Mouse (Mus musculus): ENCODE data around the gene Aldh4a1. TPM values are rescaled to one million over a fixed set of nuclear protein-coding genes. Genes with fewer than 3 reads are reported as not detected.

The Aldh4a1 gene
- total and polyA plus RNA-seq, 3 experiments, result 79.7 to 120 (median 96.7) TPM

DNA sequence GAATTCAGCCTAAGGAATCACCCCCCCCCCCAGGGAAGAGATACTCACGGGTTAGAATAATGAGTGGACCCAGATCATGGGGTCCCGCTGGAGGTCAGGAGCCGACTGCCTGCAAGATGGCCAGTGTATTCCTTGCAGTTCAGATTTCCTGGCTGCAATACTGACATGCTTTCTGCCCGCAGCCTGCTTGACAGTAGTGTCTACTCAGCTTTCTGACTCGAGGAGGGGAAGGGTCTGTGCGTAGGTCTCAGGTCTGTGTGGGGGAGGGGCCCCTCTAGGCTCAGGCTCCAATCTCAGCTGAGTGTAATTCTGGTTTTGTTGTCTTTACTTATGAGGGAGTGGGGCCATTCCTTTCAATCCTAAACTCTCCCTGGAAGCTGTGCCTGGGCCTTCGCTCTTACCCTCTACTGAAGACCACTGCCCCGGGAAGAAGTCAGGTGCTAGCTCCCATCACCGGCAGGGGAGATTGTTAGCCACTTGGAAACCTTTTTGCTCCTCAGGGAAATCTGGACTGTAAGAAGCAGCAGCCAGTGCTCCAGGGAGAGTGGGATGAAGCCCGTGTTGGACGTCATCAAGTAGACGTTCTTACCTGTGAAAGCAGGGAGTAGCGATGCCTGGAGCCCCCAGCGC is 46.3 kb upstream of the Aldh4a1 start:
- 37% methylated on average over 14 of the region's 14 CpGs for WGBS
- DNase-seq, result peak in 1 of 2 experiments; percentile 21
- H3K36me3 ChIP-seq (ENCODE audit: control insufficient read depth, insufficient read depth, low read length), result no peaks in the 10 kb centered on the region

DNA sequence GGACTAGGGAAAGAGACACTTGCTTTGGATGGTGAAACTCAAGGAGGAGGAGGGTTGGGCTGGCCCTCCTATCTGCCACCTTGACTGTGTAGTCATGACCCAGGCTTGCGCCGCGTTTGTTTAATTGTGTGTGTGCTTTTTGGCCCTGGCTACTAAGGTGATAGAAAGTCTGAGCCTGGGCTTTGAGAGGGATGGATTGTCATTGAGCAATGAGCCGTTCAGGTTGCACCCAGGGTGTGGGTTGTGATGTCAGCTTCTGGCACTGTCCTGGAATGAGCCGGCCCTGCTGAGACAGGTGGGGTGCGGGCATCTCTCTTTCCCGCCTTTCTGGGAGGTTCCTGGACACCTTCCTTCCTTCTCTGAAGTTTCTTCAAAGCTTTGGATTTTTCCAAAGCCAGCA is 45.7 kb upstream of the Aldh4a1 start:
- DNase-seq, result no peak
- no peaks in the 10 kb centered on the region for H3K36me3 ChIP-seq (ENCODE audit: control insufficient read depth, insufficient read depth, low read length)
- no peak overlapping the region for H3K27ac ChIP-seq
- TF ChIP-seq POLR2A (IDR thresholded peaks at IDR 0.05; ENCODE audit: insufficient read depth, low read depth, low read length) (no peak), EP300 (IDR thresholded peaks at IDR 0.05; ENCODE audit: insufficient read depth, low read depth, low read length) (no peak), CTCF (IDR thresholded peaks at IDR 0.05) (no peak)
- no peak overlapping the region for H3K9ac ChIP-seq (ENCODE audit: low read depth, low read length)
- no peaks in the 10 kb centered on the region for H3K27me3 ChIP-seq (ENCODE audit: control insufficient read depth, insufficient read depth, low read length)
- peaks cover 32% of the 10 kb centered on the region for H3K4me1 ChIP-seq (ENCODE audit: control insufficient read depth, insufficient read depth, low read length)
- 47% methylated on average over 7 of the region's 7 CpGs for WGBS
- intact Hi-C loops (cut with DNase I), result no loop called here
- H3K79me2 ChIP-seq (replicated peaks; ENCODE audit: control insufficient read depth, insufficient read depth, low read length), result peaks cover 9% of the 10 kb centered on the region
- H3K4me3 ChIP-seq, result peak overlapping the region; percentile 92

More for the DNA sequence above, 46.3 kb upstream of the Aldh4a1 start:
- H3K9ac ChIP-seq (ENCODE audit: low read depth, low read length), result peak overlapping the region; percentile 43
- H3K27ac ChIP-seq, result no peak overlapping the region; the same call in 1 of the 2 replicates
- intact Hi-C loops (cut with DNase I), result no loop called here
- H3K4me1 ChIP-seq (ENCODE audit: control insufficient read depth, insufficient read depth, low read length), result peaks cover 26% of the 10 kb centered on the region
- H3K27me3 ChIP-seq (ENCODE audit: control insufficient read depth, insufficient read depth, low read length), result no peaks in the 10 kb centered on the region
- H3K4me3 ChIP-seq, result peak overlapping the region; percentile 92
- peaks cover 9% of the 10 kb centered on the region for H3K79me2 ChIP-seq (replicated peaks; ENCODE audit: control insufficient read depth, insufficient read depth, low read length)
- no peak for TF ChIP-seq POLR2A (IDR thresholded peaks at IDR 0.05; ENCODE audit: insufficient read depth, low read depth, low read length)
- no peak for TF ChIP-seq EP300 (IDR thresholded peaks at IDR 0.05; ENCODE audit: insufficient read depth, low read depth, low read length)
- TF ChIP-seq CTCF (IDR thresholded peaks at IDR 0.05), result no peak

GRCm38 (mm10) chr4:139578389-139578788 is 44.3 kb upstream of the Aldh4a1 start:
- Histone ChIP-seq H3K4me3 (no peak overlapping the region), H3K27ac (no peak overlapping the region; the same call in 1 of the 2 replicates)

DNA sequence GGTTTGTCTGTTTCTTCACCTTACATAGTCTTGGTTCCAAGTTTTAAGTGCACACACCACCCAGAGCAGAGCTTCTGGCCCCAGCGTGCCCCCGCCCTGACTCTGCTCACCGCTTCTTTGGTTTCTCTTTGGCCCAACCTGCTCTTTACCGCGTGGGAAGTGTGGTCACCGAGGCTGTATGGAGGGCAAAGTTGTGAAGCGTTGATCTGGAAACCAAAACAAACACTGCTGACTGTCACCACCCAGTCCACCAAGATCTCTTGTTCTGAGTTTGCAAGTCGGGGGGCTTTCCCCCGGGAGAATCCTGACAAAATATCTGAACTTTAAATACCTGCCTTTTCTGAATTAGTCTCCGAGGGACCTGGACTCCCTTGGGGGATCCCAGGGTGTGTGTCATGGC is 43.7 kb upstream of the Aldh4a1 start:
- 19% methylated on average over 10 of the region's 10 CpGs for WGBS

More at GRCm38 (mm10) chr4:139578389-139578788, 44.3 kb upstream of the Aldh4a1 start:
- no peak for DNase-seq
- no peaks in the 10 kb centered on the region for H3K27me3 ChIP-seq (ENCODE audit: control insufficient read depth, insufficient read depth, low read length)
- H3K36me3 ChIP-seq (ENCODE audit: control insufficient read depth, insufficient read depth, low read length), result no peaks in the 10 kb centered on the region
- TF ChIP-seq POLR2A (IDR thresholded peaks at IDR 0.05; ENCODE audit: insufficient read depth, low read depth, low read length) (no peak), CTCF (IDR thresholded peaks at IDR 0.05) (no peak)
- WGBS, result 67% methylated on average over 8 of the region's 8 CpGs
- intact Hi-C loops (cut with DNase I), result no loop called here
- peaks cover 9% of the 10 kb centered on the region for H3K79me2 ChIP-seq (replicated peaks; ENCODE audit: control insufficient read depth, insufficient read depth, low read length)
- peaks cover 33% of the 10 kb centered on the region for H3K4me1 ChIP-seq (ENCODE audit: control insufficient read depth, insufficient read depth, low read length)
- H3K9ac ChIP-seq (ENCODE audit: low read depth, low read length), result no peak overlapping the region

DNA sequence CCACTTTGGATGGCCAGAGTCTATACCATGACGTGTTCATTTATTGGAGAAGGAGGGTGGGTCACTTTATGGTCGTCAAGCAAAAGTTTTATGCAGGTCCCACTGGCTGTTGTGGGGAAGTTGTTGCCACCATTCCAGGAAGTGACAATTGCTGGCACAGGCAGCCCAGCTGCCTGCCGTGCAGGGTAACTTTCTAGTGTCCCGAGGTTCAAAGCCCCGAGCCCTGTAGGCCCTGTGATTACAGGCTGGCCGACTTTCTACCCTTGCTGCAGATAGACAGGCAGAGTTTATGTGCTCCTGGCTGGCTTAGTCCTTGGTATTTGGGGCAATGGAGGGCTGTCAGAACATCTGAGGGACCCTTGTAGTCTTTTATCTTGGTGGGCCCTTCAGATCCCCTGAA is 43.2 kb upstream of the Aldh4a1 start:
- Histone ChIP-seq H3K9ac (ENCODE audit: low read depth, low read length) (no peak overlapping the region; the same call in 1 of the 2 replicates), H3K27me3 (ENCODE audit: control insufficient read depth, insufficient read depth, low read length) (no peaks in the 10 kb centered on the region), H3K4me1 (ENCODE audit: control insufficient read depth, insufficient read depth, low read length) (peaks cover 31% of the 10 kb centered on the region), H3K4me3 (no peak overlapping the region), H3K79me2 (replicated peaks; ENCODE audit: control insufficient read depth, insufficient read depth, low read length) (peaks cover 9% of the 10 kb centered on the region), H3K27ac (peak overlapping the region; percentile 85), H3K36me3 (ENCODE audit: control insufficient read depth, insufficient read depth, low read length) (no peaks in the 10 kb centered on the region)
- WGBS, result 35% methylated on average over 6 of the region's 6 CpGs
- no peak for TF ChIP-seq CTCF (IDR thresholded peaks at IDR 0.05)
- intact Hi-C loops (cut with DNase I), result no loop called here
- DNase-seq, result no peak

More for the DNA sequence above, 43.7 kb upstream of the Aldh4a1 start:
- peaks cover 31% of the 10 kb centered on the region for H3K4me1 ChIP-seq (ENCODE audit: control insufficient read depth, insufficient read depth, low read length)
- intact Hi-C loops (cut with DNase I), result no loop called here
- peak in 1 of 2 experiments; percentile 44 for DNase-seq
- peak overlapping the region; percentile 85 for H3K27ac ChIP-seq
- no peaks in the 10 kb centered on the region for H3K27me3 ChIP-seq (ENCODE audit: control insufficient read depth, insufficient read depth, low read length)
- no peaks in the 10 kb centered on the region for H3K36me3 ChIP-seq (ENCODE audit: control insufficient read depth, insufficient read depth, low read length)
- no peak for TF ChIP-seq EP300 (IDR thresholded peaks at IDR 0.05; ENCODE audit: insufficient read depth, low read depth, low read length)
- TF ChIP-seq CTCF (IDR thresholded peaks at IDR 0.05), result no peak
- TF ChIP-seq POLR2A (IDR thresholded peaks at IDR 0.05; ENCODE audit: insufficient read depth, low read depth, low read length), result no peak
- peaks cover 9% of the 10 kb centered on the region for H3K79me2 ChIP-seq (replicated peaks; ENCODE audit: control insufficient read depth, insufficient read depth, low read length)
- peak overlapping the region; percentile 8; the same call in 1 of the 2 replicates for H3K4me3 ChIP-seq
- peak overlapping the region; percentile 12; the same call in 1 of the 2 replicates for H3K9ac ChIP-seq (ENCODE audit: low read depth, low read length)

DNA sequence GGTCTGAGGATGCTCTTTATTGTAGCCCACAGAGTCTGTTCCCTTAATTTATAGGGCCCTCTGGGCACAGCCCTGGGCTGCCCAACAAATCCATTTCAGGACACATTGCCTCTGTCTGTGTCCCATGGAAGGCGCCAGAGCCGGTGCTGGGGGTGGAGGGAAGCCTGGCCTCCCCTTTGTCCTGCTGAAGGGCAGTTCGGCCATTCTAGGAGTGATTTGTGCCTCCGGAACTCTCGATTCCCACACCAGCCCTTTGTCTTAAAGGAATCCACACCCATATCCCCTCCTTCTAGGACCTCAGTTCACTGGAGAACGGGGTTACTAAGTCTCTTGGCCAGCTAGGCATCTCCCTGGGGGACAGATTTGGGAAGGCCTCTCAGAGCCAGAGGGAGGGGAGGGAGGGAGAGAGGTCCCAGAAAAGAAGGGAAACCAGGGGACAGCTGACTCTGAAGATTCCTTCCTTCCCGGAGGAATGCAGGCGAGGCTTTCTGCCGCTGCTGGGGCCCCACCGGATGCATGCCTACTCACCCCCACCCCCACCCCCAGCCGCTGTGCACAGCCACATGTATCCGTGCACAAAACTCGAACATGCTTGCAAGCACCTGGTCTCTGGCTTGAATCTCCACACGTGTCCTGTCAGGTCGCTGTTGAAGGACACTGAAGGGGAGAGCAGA is 41.9 kb upstream of the Aldh4a1 start:
- H3K79me2 ChIP-seq (replicated peaks; ENCODE audit: control insufficient read depth, insufficient read depth, low read length), result peaks cover 3% of the 10 kb centered on the region
- peak overlapping the region; percentile 36 for H3K4me3 ChIP-seq
- peak overlapping the region; percentile 18 for H3K9ac ChIP-seq (ENCODE audit: low read depth, low read length)
- H3K27ac ChIP-seq, result peak overlapping the region; percentile 85
- peak in 1 of 2 experiments; percentile 70 for DNase-seq
- no peaks in the 10 kb centered on the region for H3K36me3 ChIP-seq (ENCODE audit: control insufficient read depth, insufficient read depth, low read length)
- intact Hi-C loops (cut with DNase I), result loop anchor here (2.0 kb wide), 1 partner anchor 18 kb away; no protein-coding TSS in a partner anchor
- peaks cover 32% of the 10 kb centered on the region for H3K4me1 ChIP-seq (ENCODE audit: control insufficient read depth, insufficient read depth, low read length)
- WGBS, result 12% methylated on average over 15 of the region's 15 CpGs
- TF ChIP-seq EP300 (IDR thresholded peaks at IDR 0.05; ENCODE audit: insufficient read depth, low read depth, low read length), result 0 out of 2 replicates have a peak, but pooled peaks have one; percentile 16
- TF ChIP-seq CTCF (IDR thresholded peaks at IDR 0.05), result no peak
- H3K27me3 ChIP-seq (ENCODE audit: control insufficient read depth, insufficient read depth, low read length), result no peaks in the 10 kb centered on the region
